Mouse (Mus musculus): Measurements from ENCODE around the gene Cox19. TPM values are rescaled to one million over a fixed set of nuclear protein-coding genes. Genes with fewer than 3 reads are reported as not detected.

The Cox19 gene
- total and polyA plus RNA-seq, 2 experiments from 2014 or later = 79.4 to 95.5 TPM

DNA sequence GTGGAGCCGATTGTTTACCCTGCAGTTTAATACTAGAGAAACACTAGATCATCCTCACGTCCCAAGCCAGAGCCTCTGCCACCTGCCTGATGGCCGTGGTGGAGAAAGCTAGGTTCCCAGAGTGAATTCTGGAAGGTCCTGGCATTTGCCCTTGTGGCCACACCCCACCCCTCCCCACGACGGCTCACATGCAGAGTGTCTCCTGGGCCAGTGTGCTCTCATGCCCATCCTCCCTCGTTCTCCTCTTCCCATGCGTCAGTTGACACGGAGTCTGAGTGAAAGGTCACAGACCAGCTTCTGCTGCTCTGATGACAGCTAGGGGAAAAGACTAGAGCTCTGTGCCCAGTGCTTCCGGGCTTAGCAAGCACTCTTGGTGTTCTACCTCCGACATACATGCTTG, 33.3 kb upstream of the Cox19 start:
- Histone ChIP-seq H3K27me3 (ENCODE audit: insufficient read depth, low read length) (no peaks in the 10 kb centered on the region), H3K9ac (replicated peaks; ENCODE audit: low read length, poor library complexity, severe bottlenecking) (0 out of 2 replicates have a peak overlapping the region, but pooled peaks have one; percentile 19), H3K36me3 (ENCODE audit: insufficient read depth, low read length) (peaks cover 4% of the 10 kb centered on the region; the same call in 1 of the 2 replicates), H3K4me2 (ENCODE audit: low read depth, low read length, poor library complexity, severe bottlenecking) (no peak overlapping the region), H3K4me3 (ENCODE audit: low read depth, low read length) (no peak overlapping the region), H3K27ac (ENCODE audit: low read depth, low read length) (no peak overlapping the region), H3K4me1 (ENCODE audit: insufficient read depth, low read length) (no peaks in the 10 kb centered on the region), H3K9me3 (ENCODE audit: low read length) (no peaks in the 10 kb centered on the region)
- TF ChIP-seq CTCF (IDR thresholded peaks at IDR 0.05) = no peak
- WGBS = 77% methylated on average over 10 of the region's 10 CpGs
- DNase-seq (ENCODE audit: low spot score) = no peak
- ATAC-seq (ENCODE audit: low FRiP score) = no peak

GRCm38 (mm10) chr5:139383234-139383633, 32.0 kb upstream of the Cox19 start:
- Histone ChIP-seq H3K4me3 (ENCODE audit: low read depth, low read length) (no peak overlapping the region), H3K9ac (replicated peaks; ENCODE audit: low read length, poor library complexity, severe bottlenecking) (0 out of 2 replicates have a peak overlapping the region, but pooled peaks have one; percentile 8), H3K36me3 (ENCODE audit: insufficient read depth, low read length) (peaks cover 4% of the 10 kb centered on the region; the same call in 1 of the 2 replicates), H3K4me1 (ENCODE audit: insufficient read depth, low read length) (no peaks in the 10 kb centered on the region), H3K27ac (ENCODE audit: low read depth, low read length) (peak overlapping the region; percentile 38; the same call in 1 of the 2 replicates), H3K9me3 (ENCODE audit: low read length) (no peaks in the 10 kb centered on the region), H3K27me3 (ENCODE audit: insufficient read depth, low read length) (no peaks in the 10 kb centered on the region), H3K4me2 (ENCODE audit: low read depth, low read length, poor library complexity, severe bottlenecking) (no peak overlapping the region)
- no peak for TF ChIP-seq CTCF (IDR thresholded peaks at IDR 0.05)
- 68% methylated on average over 9 of the region's 9 CpGs for WGBS
- DNase-seq (ENCODE audit: low spot score) = no peak
- no peak for ATAC-seq (ENCODE audit: low FRiP score)

GRCm38 (mm10) chr5:139382760-139383159, 31.5 kb upstream of the Cox19 start:
- peak; percentile 38 for DNase-seq (ENCODE audit: low spot score)
- WGBS = 64% methylated on average over 8 of the region's 8 CpGs
- no peak for TF ChIP-seq CTCF (IDR thresholded peaks at IDR 0.05)
- H3K9me3 ChIP-seq (ENCODE audit: low read length) = no peaks in the 10 kb centered on the region
- peak overlapping the region; percentile 38 for H3K27ac ChIP-seq (ENCODE audit: low read depth, low read length)
- no peaks in the 10 kb centered on the region for H3K4me1 ChIP-seq (ENCODE audit: insufficient read depth, low read length)
- H3K4me3 ChIP-seq (ENCODE audit: low read depth, low read length) = no peak overlapping the region
- H3K4me2 ChIP-seq (ENCODE audit: low read depth, low read length, poor library complexity, severe bottlenecking) = no peak overlapping the region
- no peak for ATAC-seq (ENCODE audit: low FRiP score)
- no peaks in the 10 kb centered on the region for H3K27me3 ChIP-seq (ENCODE audit: insufficient read depth, low read length)
- H3K36me3 ChIP-seq (ENCODE audit: insufficient read depth, low read length) = peaks cover 4% of the 10 kb centered on the region; the same call in 1 of the 2 replicates
- H3K9ac ChIP-seq (replicated peaks; ENCODE audit: low read length, poor library complexity, severe bottlenecking) = peak overlapping the region; percentile 8; the same call in 1 of the 2 replicates

DNA sequence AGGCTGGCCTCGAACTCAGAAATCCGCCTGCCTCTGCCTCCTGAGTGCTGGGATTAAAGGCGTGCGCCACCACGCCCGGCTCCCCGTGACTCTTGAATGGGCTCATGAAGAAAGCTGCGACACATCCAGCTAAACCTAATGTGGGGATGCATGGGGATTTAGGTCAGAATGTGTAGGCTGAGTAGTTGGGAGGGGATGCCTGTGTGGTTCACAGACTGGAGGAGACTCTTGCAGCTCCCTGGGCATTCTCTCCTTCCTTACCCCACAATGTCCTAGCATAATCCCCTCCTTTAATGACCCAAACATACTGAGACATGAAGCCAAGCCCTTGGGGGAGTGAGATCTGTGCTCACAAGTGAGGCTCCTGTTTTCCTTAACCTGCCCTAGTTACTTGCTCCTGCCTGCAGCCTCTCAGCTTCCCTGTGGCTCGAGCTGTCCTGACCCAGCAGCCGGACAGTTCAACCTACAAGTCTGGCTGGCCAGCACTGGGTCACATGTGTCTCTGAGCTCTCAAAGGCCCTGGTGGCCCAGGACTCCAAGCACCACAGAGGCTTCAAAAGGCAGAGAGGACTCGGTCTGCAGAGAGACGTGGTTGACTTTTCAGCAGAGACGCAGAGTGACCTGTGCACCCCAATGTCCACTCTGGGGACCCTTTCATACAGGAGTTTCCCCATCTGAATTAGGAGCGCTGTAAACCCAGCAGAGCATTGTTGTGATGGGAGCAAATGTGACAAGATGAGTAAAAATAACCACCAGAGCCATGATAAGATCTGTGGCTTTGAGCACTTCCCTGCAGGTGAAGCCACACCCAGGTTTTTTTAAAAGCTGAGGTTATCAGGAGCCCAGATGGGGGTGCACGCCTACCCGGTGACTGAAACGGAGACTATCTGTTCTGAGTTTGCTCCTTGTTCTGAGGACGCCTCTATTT, 30.6 kb upstream of the Cox19 start:
- no peaks in the 10 kb centered on the region for H3K9me3 ChIP-seq (ENCODE audit: low read length)
- H3K9ac ChIP-seq (replicated peaks; ENCODE audit: low read length, poor library complexity, severe bottlenecking) = no peak overlapping the region
- H3K4me1 ChIP-seq (ENCODE audit: insufficient read depth, low read length) = no peaks in the 10 kb centered on the region
- H3K4me3 ChIP-seq (ENCODE audit: low read depth, low read length) = no peak overlapping the region
- peak overlapping the region; percentile 38 for H3K27ac ChIP-seq (ENCODE audit: low read depth, low read length)
- H3K36me3 ChIP-seq (ENCODE audit: insufficient read depth, low read length) = peaks cover 4% of the 10 kb centered on the region; the same call in 1 of the 2 replicates
- H3K27me3 ChIP-seq (ENCODE audit: insufficient read depth, low read length) = no peaks in the 10 kb centered on the region
- ATAC-seq (ENCODE audit: low FRiP score) (no peak), DNase-seq (ENCODE audit: low spot score) (no peak)
- 0 out of 2 replicates have a peak overlapping the region, but pooled peaks have one; percentile 15 for H3K4me2 ChIP-seq (ENCODE audit: low read depth, low read length, poor library complexity, severe bottlenecking)
- TF ChIP-seq CTCF (IDR thresholded peaks at IDR 0.05) = no peak
- 85% methylated on average over 18 of the region's 18 CpGs for WGBS

GRCm38 (mm10) chr5:139380385-139381248, 29.4 kb upstream of the Cox19 start:
- no peaks in the 10 kb centered on the region for H3K27me3 ChIP-seq (ENCODE audit: insufficient read depth, low read length)
- peak overlapping the region; percentile 93 for H3K4me2 ChIP-seq (ENCODE audit: low read depth, low read length, poor library complexity, severe bottlenecking)
- H3K27ac ChIP-seq (ENCODE audit: low read depth, low read length) = peak overlapping the region; percentile 39; the same call in 1 of the 2 replicates
- peak overlapping the region; percentile 61 for H3K9ac ChIP-seq (replicated peaks; ENCODE audit: low read length, poor library complexity, severe bottlenecking)
- ATAC-seq (ENCODE audit: low FRiP score) (peak; percentile 72), DNase-seq (ENCODE audit: low spot score) (peak; percentile 90)
- H3K9me3 ChIP-seq (ENCODE audit: low read length) = no peaks in the 10 kb centered on the region
- H3K4me3 ChIP-seq (ENCODE audit: low read depth, low read length) = peak overlapping the region; percentile 62
- 2% methylated on average over 56 of the region's 73 CpGs for WGBS
- H3K36me3 ChIP-seq (ENCODE audit: insufficient read depth, low read length) = peaks cover 3% of the 10 kb centered on the region; the same call in 1 of the 2 replicates
- TF ChIP-seq CTCF (IDR thresholded peaks at IDR 0.05) = no peak
- H3K4me1 ChIP-seq (ENCODE audit: insufficient read depth, low read length) = no peaks in the 10 kb centered on the region

Data from midbrain, postnatal 0 days (tissue).